Mouse (Mus musculus): ENCODE measurements around the gene Add3. TPM values are rescaled to one million over a fixed set of nuclear protein-coding genes. Genes with fewer than 3 reads are reported as not detected.
A peak's percentile ranks its signal among the peaks of the same experiment; 100 is the strongest.

Gene Add3
- polyA plus RNA-seq, 1 experiment from 2014 or later: 48.5 TPM

- no peaks in the 10 kb centered on the region for H3K27me3 ChIP-seq
- H3K4me1 ChIP-seq: peaks cover 3% of the 10 kb centered on the region
- H3K36me3 ChIP-seq (replicated peaks): no peaks in the 10 kb centered on the region; the same call in 1 of the 2 replicates
- H3K4me3 ChIP-seq (replicated peaks): no peak overlapping the region
- no peak overlapping the region for H3K27ac ChIP-seq
- H3K9ac ChIP-seq: peak overlapping the region; percentile 41; the same call in 1 of the 2 replicates
- ATAC-seq (ENCODE audit: low FRiP score): peak; percentile 61
- peak overlapping the region; percentile 33 for H3K4me2 ChIP-seq
- WGBS: 15% methylated on average over 11 of the region's 11 CpGs
- H3K9me3 ChIP-seq: no peaks in the 10 kb centered on the region
Observed at GRCm38 (mm10) chr19:53248023-53248494, 107.8 kb downstream of the Add3 start.

- no peak overlapping the region for H3K27ac ChIP-seq
- no peaks in the 10 kb centered on the region for H3K9me3 ChIP-seq
- H3K4me2 ChIP-seq: no peak overlapping the region
- 0 out of 2 replicates have a peak, but pooled peaks have one; percentile 11 for ATAC-seq (ENCODE audit: low FRiP score)
- H3K9ac ChIP-seq: no peak overlapping the region
- no peak overlapping the region for H3K4me3 ChIP-seq (replicated peaks)
- peaks cover 3% of the 10 kb centered on the region for H3K4me1 ChIP-seq
- no peaks in the 10 kb centered on the region for H3K36me3 ChIP-seq (replicated peaks)
- WGBS: 93% methylated on average over 7 of the region's 7 CpGs
- H3K27me3 ChIP-seq: no peaks in the 10 kb centered on the region
Observed at GRCm38 (mm10) chr19:53251015-53251414, 110.8 kb downstream of the Add3 start.

GRCm38 (mm10) chr19:53251656-53252055 lies 111.4 kb downstream of the Add3 start:
- Histone ChIP-seq H3K27ac (no peak overlapping the region), H3K4me1 (peaks cover 3% of the 10 kb centered on the region), H3K4me2 (no peak overlapping the region), H3K36me3 (replicated peaks) (no peaks in the 10 kb centered on the region), H3K9me3 (peaks cover 5% of the 10 kb centered on the region; the same call in 1 of the 2 replicates), H3K27me3 (no peaks in the 10 kb centered on the region), H3K9ac (no peak overlapping the region), H3K4me3 (replicated peaks) (no peak overlapping the region)
- WGBS: 93% methylated on average over 3 of the region's 3 CpGs
- no peak for ATAC-seq (ENCODE audit: low FRiP score)

GRCm38 (mm10) chr19:53252111-53253028 lies 112.1 kb downstream of the Add3 start:
- no peak overlapping the region for H3K9ac ChIP-seq
- no peak for ATAC-seq (ENCODE audit: low FRiP score)
- 88% methylated on average over 15 of the region's 15 CpGs for WGBS
- no peaks in the 10 kb centered on the region for H3K27me3 ChIP-seq
- H3K36me3 ChIP-seq (replicated peaks): no peaks in the 10 kb centered on the region
- H3K4me3 ChIP-seq (replicated peaks): no peak overlapping the region
- H3K4me2 ChIP-seq: no peak overlapping the region
- peaks cover 3% of the 10 kb centered on the region for H3K4me1 ChIP-seq
- no peak overlapping the region for H3K27ac ChIP-seq
- H3K9me3 ChIP-seq: peaks cover 5% of the 10 kb centered on the region; the same call in 1 of the 2 replicates

GRCm38 (mm10) chr19:53256361-53256760 lies 116.1 kb downstream of the Add3 start:
- Histone ChIP-seq H3K4me1 (0 out of 2 replicates have a peak, but pooled peaks cover 6% of the 10 kb centered on the region), H3K4me3 (replicated peaks) (no peak overlapping the region), H3K9me3 (peaks cover 5% of the 10 kb centered on the region; the same call in 1 of the 2 replicates), H3K36me3 (replicated peaks) (no peaks in the 10 kb centered on the region), H3K4me2 (no peak overlapping the region), H3K9ac (no peak overlapping the region), H3K27ac (no peak overlapping the region), H3K27me3 (no peaks in the 10 kb centered on the region)
- 68% methylated on average over 8 of the region's 8 CpGs for WGBS
- ATAC-seq (ENCODE audit: low FRiP score): no peak

GRCm38 (mm10) chr19:53256991-53257594 lies 116.8 kb downstream of the Add3 start:
- Histone ChIP-seq H3K4me1 (0 out of 2 replicates have a peak, but pooled peaks cover 6% of the 10 kb centered on the region), H3K9ac (no peak overlapping the region), H3K4me3 (replicated peaks) (no peak overlapping the region), H3K27ac (no peak overlapping the region), H3K4me2 (no peak overlapping the region), H3K27me3 (no peaks in the 10 kb centered on the region), H3K9me3 (peaks cover 5% of the 10 kb centered on the region; the same call in 1 of the 2 replicates), H3K36me3 (replicated peaks) (no peaks in the 10 kb centered on the region)
- ATAC-seq (ENCODE audit: low FRiP score): no peak
- WGBS: 94% methylated on average over 7 of the region's 7 CpGs

GRCm38 (mm10) chr19:53257631-53258560 lies 117.7 kb downstream of the Add3 start:
- 91% methylated on average over 15 of the region's 15 CpGs for WGBS

GRCm38 (mm10) chr19:53258740-53259506 lies 118.7 kb downstream of the Add3 start:
- Histone ChIP-seq H3K9ac (no peak overlapping the region), H3K4me1 (peaks cover 9% of the 10 kb centered on the region), H3K4me2 (no peak overlapping the region), H3K4me3 (replicated peaks) (no peak overlapping the region), H3K27ac (no peak overlapping the region), H3K27me3 (no peaks in the 10 kb centered on the region), H3K36me3 (replicated peaks) (no peaks in the 10 kb centered on the region), H3K9me3 (peaks cover 5% of the 10 kb centered on the region; the same call in 1 of the 2 replicates)
- no peak for ATAC-seq (ENCODE audit: low FRiP score)
- 86% methylated on average over 13 of the region's 13 CpGs for WGBS

More at GRCm38 (mm10) chr19:53257631-53258560, 117.7 kb downstream of the Add3 start:
- H3K9me3 ChIP-seq: peaks cover 5% of the 10 kb centered on the region; the same call in 1 of the 2 replicates
- no peak for ATAC-seq (ENCODE audit: low FRiP score)
- H3K27ac ChIP-seq: no peak overlapping the region
- H3K4me3 ChIP-seq (replicated peaks): no peak overlapping the region
- 0 out of 2 replicates have a peak, but pooled peaks cover 6% of the 10 kb centered on the region for H3K4me1 ChIP-seq
- no peaks in the 10 kb centered on the region for H3K27me3 ChIP-seq
- no peak overlapping the region for H3K9ac ChIP-seq
- no peaks in the 10 kb centered on the region for H3K36me3 ChIP-seq (replicated peaks)
- H3K4me2 ChIP-seq: no peak overlapping the region

- H3K4me2 ChIP-seq: no peak overlapping the region
- peaks cover 15% of the 10 kb centered on the region for H3K4me1 ChIP-seq
- H3K9ac ChIP-seq: no peak overlapping the region
- no peaks in the 10 kb centered on the region for H3K27me3 ChIP-seq
- H3K4me3 ChIP-seq (replicated peaks): no peak overlapping the region
- H3K36me3 ChIP-seq (replicated peaks): no peaks in the 10 kb centered on the region
- H3K9me3 ChIP-seq: peaks cover 5% of the 10 kb centered on the region; the same call in 1 of the 2 replicates
- ATAC-seq (ENCODE audit: low FRiP score): peak; percentile 39; the same call in 1 of the 2 replicates
- H3K27ac ChIP-seq: no peak overlapping the region
- 61% methylated on average over 5 of the region's 5 CpGs for WGBS
Observed at GRCm38 (mm10) chr19:53259541-53259940, 119.3 kb downstream of the Add3 start.

- Histone ChIP-seq H3K9me3 (peaks cover 5% of the 10 kb centered on the region; the same call in 1 of the 2 replicates), H3K27ac (no peak overlapping the region), H3K27me3 (no peaks in the 10 kb centered on the region), H3K4me3 (replicated peaks) (no peak overlapping the region), H3K36me3 (replicated peaks) (no peaks in the 10 kb centered on the region), H3K4me2 (no peak overlapping the region), H3K4me1 (peaks cover 20% of the 10 kb centered on the region), H3K9ac (no peak overlapping the region)
- ATAC-seq (ENCODE audit: low FRiP score): no peak
- 72% methylated on average over 10 of the region's 10 CpGs for WGBS
Observed at GRCm38 (mm10) chr19:53260261-53260660, 120.0 kb downstream of the Add3 start.

- no peak overlapping the region for H3K9ac ChIP-seq
- WGBS: 81% methylated on average over 4 of the region's 4 CpGs
- H3K4me2 ChIP-seq: no peak overlapping the region
- H3K9me3 ChIP-seq: peaks cover 5% of the 10 kb centered on the region; the same call in 1 of the 2 replicates
- no peak overlapping the region for H3K27ac ChIP-seq
- ATAC-seq (ENCODE audit: low FRiP score): no peak
- no peak overlapping the region for H3K4me3 ChIP-seq (replicated peaks)
- H3K27me3 ChIP-seq: no peaks in the 10 kb centered on the region
- no peaks in the 10 kb centered on the region for H3K36me3 ChIP-seq (replicated peaks)
- peaks cover 24% of the 10 kb centered on the region for H3K4me1 ChIP-seq
Observed at GRCm38 (mm10) chr19:53260828-53261227, 120.6 kb downstream of the Add3 start.
